Mouse (Mus musculus): ENCODE data around the gene Cfap52. TPM values are rescaled to one million over a fixed set of nuclear protein-coding genes. Genes with fewer than 3 reads are reported as not detected.

The Cfap52 gene
- polyA plus RNA-seq, 1 experiment from 2014 or later: 0.17 TPM

DNA sequence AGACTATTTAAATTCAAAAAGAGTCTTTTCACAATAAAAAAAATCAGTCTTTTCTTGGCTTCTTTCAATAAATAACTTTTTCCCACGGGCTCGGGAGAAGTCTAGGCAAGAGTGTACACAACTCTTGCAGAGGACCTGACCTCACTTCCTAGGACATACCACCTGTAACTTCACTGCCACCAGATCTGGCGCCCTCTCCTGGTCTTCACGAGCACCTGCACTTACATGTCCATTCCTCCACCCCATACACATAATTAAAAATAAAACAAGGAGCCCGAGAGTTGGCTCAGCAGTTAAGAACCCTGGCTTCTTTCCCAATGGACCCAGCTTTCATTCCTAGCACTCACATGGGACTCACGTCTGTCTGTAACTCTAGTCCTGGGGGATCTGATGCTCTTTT lies 1.3 kb downstream of the Cfap52 start:
- Histone ChIP-seq H3K36me3 (ENCODE audit: control insufficient read depth, insufficient read depth, low read length) (no peaks in the 10 kb centered on the region), H3K9ac (ENCODE audit: low read length) (no peak overlapping the region), H3K4me1 (ENCODE audit: control insufficient read depth, insufficient read depth, low read length) (peaks cover 2% of the 10 kb centered on the region; the same call in 1 of the 2 replicates), H3K9me3 (ENCODE audit: control insufficient read depth, low read length) (no peaks in the 10 kb centered on the region), H3K4me2 (ENCODE audit: low read depth, severe bottlenecking) (no peak overlapping the region), H3K27ac (replicated peaks; ENCODE audit: low read depth, low read length) (no peak overlapping the region), H3K27me3 (ENCODE audit: control insufficient read depth, insufficient read depth, low read length) (no peaks in the 10 kb centered on the region), H3K4me3 (ENCODE audit: low read depth, low read length) (no peak overlapping the region)
- WGBS: 79% methylated on average over 6 of the region's 6 CpGs
- DNase-seq (ENCODE audit: low spot score) (no peak), ATAC-seq (ENCODE audit: insufficient number of reproducible peaks, low FRiP score, low TSS enrichment, low read depth) (no peak)

DNA sequence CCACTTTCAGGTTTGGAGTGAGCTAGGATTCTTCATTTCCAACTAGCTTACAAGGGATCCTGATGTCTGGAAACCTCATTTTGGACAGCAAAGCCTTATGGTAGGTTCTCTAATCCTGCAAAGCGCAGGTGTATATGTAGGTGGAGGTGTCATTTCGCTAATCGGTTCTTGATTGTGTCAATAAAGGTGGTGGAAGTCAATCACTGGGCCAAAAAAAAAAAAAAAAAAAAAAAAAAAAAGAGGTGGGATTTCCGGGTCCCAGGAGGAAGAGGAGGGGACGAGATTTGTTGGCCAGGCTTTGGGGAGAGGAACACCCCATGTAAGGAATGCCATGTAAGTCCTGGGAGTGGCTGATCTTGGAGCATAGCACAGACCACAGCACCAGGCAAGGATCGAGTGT lies 11.0 kb downstream of the Cfap52 start:
- no peaks in the 10 kb centered on the region for H3K27me3 ChIP-seq (ENCODE audit: control insufficient read depth, insufficient read depth, low read length)
- H3K9me3 ChIP-seq (ENCODE audit: control insufficient read depth, low read length): no peaks in the 10 kb centered on the region
- 86% methylated on average over 6 of the region's 6 CpGs for WGBS
- H3K4me2 ChIP-seq (ENCODE audit: low read depth, severe bottlenecking): no peak overlapping the region
- no peak overlapping the region for H3K9ac ChIP-seq (ENCODE audit: low read length)
- ATAC-seq (ENCODE audit: insufficient number of reproducible peaks, low FRiP score, low TSS enrichment, low read depth): no peak
- no peak overlapping the region for H3K27ac ChIP-seq (replicated peaks; ENCODE audit: low read depth, low read length)
- no peaks in the 10 kb centered on the region for H3K36me3 ChIP-seq (ENCODE audit: control insufficient read depth, insufficient read depth, low read length)
- DNase-seq (ENCODE audit: low spot score): no peak
- no peaks in the 10 kb centered on the region for H3K4me1 ChIP-seq (ENCODE audit: control insufficient read depth, insufficient read depth, low read length)
- H3K4me3 ChIP-seq (ENCODE audit: low read depth, low read length): no peak overlapping the region

- Histone ChIP-seq H3K9ac (ENCODE audit: low read length) (no peak overlapping the region), H3K4me2 (ENCODE audit: low read depth, severe bottlenecking) (no peak overlapping the region), H3K4me1 (ENCODE audit: control insufficient read depth, insufficient read depth, low read length) (no peaks in the 10 kb centered on the region), H3K4me3 (ENCODE audit: low read depth, low read length) (no peak overlapping the region), H3K27me3 (ENCODE audit: control insufficient read depth, insufficient read depth, low read length) (no peaks in the 10 kb centered on the region), H3K9me3 (ENCODE audit: control insufficient read depth, low read length) (no peaks in the 10 kb centered on the region), H3K36me3 (ENCODE audit: control insufficient read depth, insufficient read depth, low read length) (no peaks in the 10 kb centered on the region), H3K27ac (replicated peaks; ENCODE audit: low read depth, low read length) (no peak overlapping the region)
- DNase-seq (ENCODE audit: low spot score) (no peak), ATAC-seq (ENCODE audit: insufficient number of reproducible peaks, low FRiP score, low TSS enrichment, low read depth) (no peak)
- WGBS: 78% methylated on average over 5 of the region's 5 CpGs
Observed at GRCm38 (mm10) chr11:67953604-67954003, 11.8 kb downstream of the Cfap52 start.

GRCm38 (mm10) chr11:67949475-67949874 lies 16.0 kb downstream of the Cfap52 start:
- Histone ChIP-seq H3K9me3 (ENCODE audit: control insufficient read depth, low read length) (no peaks in the 10 kb centered on the region), H3K4me3 (ENCODE audit: low read depth, low read length) (no peak overlapping the region), H3K9ac (ENCODE audit: low read length) (no peak overlapping the region), H3K4me2 (ENCODE audit: low read depth, severe bottlenecking) (no peak overlapping the region), H3K27ac (replicated peaks; ENCODE audit: low read depth, low read length) (no peak overlapping the region), H3K36me3 (ENCODE audit: control insufficient read depth, insufficient read depth, low read length) (no peaks in the 10 kb centered on the region), H3K27me3 (ENCODE audit: control insufficient read depth, insufficient read depth, low read length) (no peaks in the 10 kb centered on the region), H3K4me1 (ENCODE audit: control insufficient read depth, insufficient read depth, low read length) (no peaks in the 10 kb centered on the region)
- DNase-seq (ENCODE audit: low spot score): no peak
- no peak for ATAC-seq (ENCODE audit: insufficient number of reproducible peaks, low FRiP score, low TSS enrichment, low read depth)
- 90% methylated on average over 9 of the region's 9 CpGs for WGBS

DNA sequence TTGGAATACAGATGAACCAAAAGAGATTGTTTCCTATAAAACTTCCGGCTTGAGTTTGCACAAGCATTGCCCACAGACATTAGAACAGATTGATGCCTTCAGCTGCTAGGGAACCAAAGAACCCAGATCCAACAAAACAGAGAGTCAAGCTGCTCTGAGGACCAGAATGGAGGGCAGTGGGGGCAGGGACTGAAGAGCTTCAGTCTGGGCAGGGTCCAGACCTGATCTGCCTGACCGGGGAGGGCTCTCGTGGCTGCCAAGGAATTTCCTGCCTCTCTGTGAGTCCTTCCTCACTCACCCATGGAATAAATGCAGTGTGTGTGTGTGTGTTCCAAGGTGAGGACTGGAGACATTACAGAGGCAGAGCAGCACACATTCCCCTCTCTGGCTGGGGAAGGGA lies 17.2 kb downstream of the Cfap52 start:
- no peaks in the 10 kb centered on the region for H3K4me1 ChIP-seq (ENCODE audit: control insufficient read depth, insufficient read depth, low read length)
- 66% methylated on average over 3 of the region's 3 CpGs for WGBS
- ATAC-seq (ENCODE audit: insufficient number of reproducible peaks, low FRiP score, low TSS enrichment, low read depth): no peak

GRCm38 (mm10) chr11:67932156-67932555 lies 33.3 kb downstream of the Cfap52 start:
- WGBS: 91% methylated on average over 3 of the region's 3 CpGs
- no peak overlapping the region for H3K27ac ChIP-seq (replicated peaks; ENCODE audit: low read depth, low read length)
- no peak overlapping the region for H3K4me3 ChIP-seq (ENCODE audit: low read depth, low read length)
- no peak for DNase-seq (ENCODE audit: low spot score)
- no peaks in the 10 kb centered on the region for H3K36me3 ChIP-seq (ENCODE audit: control insufficient read depth, insufficient read depth, low read length)
- H3K4me1 ChIP-seq (ENCODE audit: control insufficient read depth, insufficient read depth, low read length): no peaks in the 10 kb centered on the region
- no peaks in the 10 kb centered on the region for H3K27me3 ChIP-seq (ENCODE audit: control insufficient read depth, insufficient read depth, low read length)
- H3K4me2 ChIP-seq (ENCODE audit: low read depth, severe bottlenecking): no peak overlapping the region
- no peak for ATAC-seq (ENCODE audit: insufficient number of reproducible peaks, low FRiP score, low TSS enrichment, low read depth)
- no peaks in the 10 kb centered on the region for H3K9me3 ChIP-seq (ENCODE audit: control insufficient read depth, low read length)
- no peak overlapping the region for H3K9ac ChIP-seq (ENCODE audit: low read length)

More for the DNA sequence above, 17.2 kb downstream of the Cfap52 start:
- H3K27ac ChIP-seq (replicated peaks; ENCODE audit: low read depth, low read length): no peak overlapping the region
- H3K27me3 ChIP-seq (ENCODE audit: control insufficient read depth, insufficient read depth, low read length): no peaks in the 10 kb centered on the region
- no peak overlapping the region for H3K9ac ChIP-seq (ENCODE audit: low read length)
- H3K4me2 ChIP-seq (ENCODE audit: low read depth, severe bottlenecking): no peak overlapping the region
- H3K36me3 ChIP-seq (ENCODE audit: control insufficient read depth, insufficient read depth, low read length): no peaks in the 10 kb centered on the region
- no peak overlapping the region for H3K4me3 ChIP-seq (ENCODE audit: low read depth, low read length)
- DNase-seq (ENCODE audit: low spot score): no peak
- no peaks in the 10 kb centered on the region for H3K9me3 ChIP-seq (ENCODE audit: control insufficient read depth, low read length)

- Histone ChIP-seq H3K9ac (ENCODE audit: low read length) (no peak overlapping the region), H3K4me1 (ENCODE audit: control insufficient read depth, insufficient read depth, low read length) (0 out of 2 replicates have a peak, but pooled peaks cover 3% of the 10 kb centered on the region), H3K36me3 (ENCODE audit: control insufficient read depth, insufficient read depth, low read length) (no peaks in the 10 kb centered on the region), H3K27me3 (ENCODE audit: control insufficient read depth, insufficient read depth, low read length) (peaks cover 6% of the 10 kb centered on the region), H3K9me3 (ENCODE audit: control insufficient read depth, low read length) (no peaks in the 10 kb centered on the region), H3K27ac (replicated peaks; ENCODE audit: low read depth, low read length) (no peak overlapping the region), H3K4me3 (ENCODE audit: low read depth, low read length) (no peak overlapping the region), H3K4me2 (ENCODE audit: low read depth, severe bottlenecking) (no peak overlapping the region)
- no peak for DNase-seq (ENCODE audit: low spot score)
- 21% methylated on average over 11 of the region's 15 CpGs for WGBS
- no peak for ATAC-seq (ENCODE audit: insufficient number of reproducible peaks, low FRiP score, low TSS enrichment, low read depth)
Observed at GRCm38 (mm10) chr11:67926348-67927055, 38.9 kb downstream of the Cfap52 start.

- Histone ChIP-seq H3K9ac (ENCODE audit: low read length) (no peak overlapping the region), H3K27me3 (ENCODE audit: control insufficient read depth, insufficient read depth, low read length) (peaks cover 19% of the 10 kb centered on the region), H3K27ac (replicated peaks; ENCODE audit: low read depth, low read length) (no peak overlapping the region), H3K36me3 (ENCODE audit: control insufficient read depth, insufficient read depth, low read length) (no peaks in the 10 kb centered on the region), H3K4me3 (ENCODE audit: low read depth, low read length) (no peak overlapping the region), H3K4me2 (ENCODE audit: low read depth, severe bottlenecking) (no peak overlapping the region), H3K4me1 (ENCODE audit: control insufficient read depth, insufficient read depth, low read length) (0 out of 2 replicates have a peak, but pooled peaks cover 3% of the 10 kb centered on the region), H3K9me3 (ENCODE audit: control insufficient read depth, low read length) (no peaks in the 10 kb centered on the region)
- no peak for DNase-seq (ENCODE audit: low spot score)
- no peak for ATAC-seq (ENCODE audit: insufficient number of reproducible peaks, low FRiP score, low TSS enrichment, low read depth)
- 86% methylated on average over 13 of the region's 13 CpGs for WGBS
Observed at GRCm38 (mm10) chr11:67925000-67925399, 40.5 kb downstream of the Cfap52 start.

GRCm38 (mm10) chr11:67923720-67924119 lies 41.7 kb downstream of the Cfap52 start:
- Histone ChIP-seq H3K4me3 (ENCODE audit: low read depth, low read length) (no peak overlapping the region), H3K27me3 (ENCODE audit: control insufficient read depth, insufficient read depth, low read length) (peaks cover 21% of the 10 kb centered on the region), H3K4me2 (ENCODE audit: low read depth, severe bottlenecking) (no peak overlapping the region), H3K9ac (ENCODE audit: low read length) (no peak overlapping the region), H3K36me3 (ENCODE audit: control insufficient read depth, insufficient read depth, low read length) (no peaks in the 10 kb centered on the region), H3K27ac (replicated peaks; ENCODE audit: low read depth, low read length) (no peak overlapping the region), H3K9me3 (ENCODE audit: control insufficient read depth, low read length) (no peaks in the 10 kb centered on the region), H3K4me1 (ENCODE audit: control insufficient read depth, insufficient read depth, low read length) (0 out of 2 replicates have a peak, but pooled peaks cover 3% of the 10 kb centered on the region)
- ATAC-seq (ENCODE audit: insufficient number of reproducible peaks, low FRiP score, low TSS enrichment, low read depth): no peak
- WGBS: 89% methylated on average over 5 of the region's 5 CpGs
- no peak for DNase-seq (ENCODE audit: low spot score)
